ENCODE assay signal across 9 mouse cellular contexts in genomic region chr11:84429581-84429980, GRCm38 (mm10).
A peak's percentile ranks its signal among the peaks of the same experiment; 100 is the strongest.
DNase-seq lines count a peak whose midpoint lies in the region; ATAC-seq and TF ChIP-seq lines count a peak whose summit lies in the region.
"Had no signal": no experiment of that assay in that cellular context is flagged by ENCODE, and none has a peak within 500 bp of the region (broad histone marks: within the 10 kb centered on the region; RNA-seq: fewer than 3 reads in every experiment).

No protein-coding gene starts in this region.

- H3K27me3 ChIP-seq in forebrain, embryonic 11.5 days (ENCODE audit: control insufficient read depth, insufficient read depth, low read length) = no peaks in the 10 kb centered on the region
- H3K27me3 ChIP-seq in forebrain, embryonic 10.5 days (ENCODE audit: poor library complexity, severe bottlenecking) = no peaks in the 10 kb centered on the region
- H3K27me3 ChIP-seq in kidney, adult 2 months (replicated peaks; ENCODE audit: control insufficient read depth, insufficient read depth, low read length) = no peaks in the 10 kb centered on the region
- H3K27me3 ChIP-seq: limb, embryonic 15.5 days had no signal

- DNase-seq in forebrain, embryonic 11.5 days (ENCODE audit: low spot score) = no peak
- DNase-seq in forebrain, embryonic 10.5 days (ENCODE audit: extremely low spot score, low spot score) = no peak
- peak; percentile 67 for DNase-seq in A20 (ENCODE audit: low read depth, low spot score)
- peak; percentile 10 for DNase-seq in fibroblast of lung, adult 2 months (ENCODE audit: low read depth)
- DNase-seq in kidney, adult 2 months = peak; percentile 68
- peak; percentile 50 for DNase-seq in lung, postnatal 10 days
- DNase-seq in retina, postnatal 7 days (ENCODE audit: low read depth, low spot score) = peak; percentile 43

- H3K36me3 ChIP-seq in forebrain, embryonic 11.5 days (ENCODE audit: control insufficient read depth, insufficient read depth, low read length) = no peaks in the 10 kb centered on the region
- H3K36me3 ChIP-seq in forebrain, embryonic 10.5 days (replicated peaks) = peaks cover 7% of the 10 kb centered on the region
- H3K36me3 ChIP-seq in kidney, adult 2 months (ENCODE audit: control insufficient read depth, insufficient read depth, low read length) = no peaks in the 10 kb centered on the region
- H3K36me3 ChIP-seq: limb, embryonic 15.5 days had no signal

- H3K4me2 ChIP-seq in forebrain, embryonic 11.5 days (ENCODE audit: low read depth, low read length, severe bottlenecking) = no peak overlapping the region
- H3K4me2 ChIP-seq: limb, embryonic 15.5 days had no signal

- TF ChIP-seq CTCF in bone marrow macrophage, adult 2 months (IDR thresholded peaks at IDR 0.05; ENCODE audit: low read depth, low read length) = peak; percentile 29; the same call in 1 of the 2 replicates
- peak; percentile 61 for TF ChIP-seq CTCF in kidney, adult 2 months (conservative IDR thresholded peaks at IDR 0.05; ENCODE audit: insufficient read depth, insufficient read length, low read depth, low read length)

- no peak overlapping the region for H3K9ac ChIP-seq in forebrain, embryonic 11.5 days (ENCODE audit: low read length)
- H3K9ac ChIP-seq: limb, embryonic 15.5 days had no signal

- no peak overlapping the region for H3K27ac ChIP-seq in forebrain, embryonic 11.5 days (ENCODE audit: low read depth, low read length)
- no peak overlapping the region for H3K27ac ChIP-seq in forebrain, embryonic 10.5 days
- H3K27ac ChIP-seq in bone marrow macrophage, adult 2 months (ENCODE audit: insufficient read depth, low read depth, low read length) = no peak overlapping the region
- no peak overlapping the region for H3K27ac ChIP-seq in kidney, adult 2 months (ENCODE audit: insufficient read depth, low read depth, low read length)
- H3K27ac ChIP-seq: limb, embryonic 15.5 days had no signal

- no peaks in the 10 kb centered on the region for H3K9me3 ChIP-seq in forebrain, embryonic 11.5 days (ENCODE audit: control insufficient read depth, low read length)
- no peaks in the 10 kb centered on the region for H3K9me3 ChIP-seq in forebrain, embryonic 10.5 days
- H3K9me3 ChIP-seq: limb, embryonic 15.5 days had no signal

- TF ChIP-seq POLR2A in bone marrow macrophage, adult 2 months (IDR thresholded peaks at IDR 0.05; ENCODE audit: borderline replicate concordance, low read depth, low read length) = no peak
- TF ChIP-seq POLR2A in kidney, adult 2 months (IDR thresholded peaks at IDR 0.05; ENCODE audit: low read depth, low read length) = no peak

- H3K4me3 ChIP-seq in forebrain, embryonic 11.5 days (ENCODE audit: low read depth, low read length) = no peak overlapping the region
- H3K4me3 ChIP-seq in forebrain, embryonic 10.5 days = no peak overlapping the region
- no peak overlapping the region for H3K4me3 ChIP-seq in bone marrow macrophage, adult 2 months (ENCODE audit: insufficient read depth, low read length)
- H3K4me3 ChIP-seq in kidney, adult 2 months (ENCODE audit: insufficient read depth, low read depth, low read length) = no peak overlapping the region
- H3K4me3 ChIP-seq: limb, embryonic 15.5 days had no signal

- no peaks in the 10 kb centered on the region for H3K4me1 ChIP-seq in forebrain, embryonic 11.5 days (replicated peaks; ENCODE audit: control insufficient read depth, insufficient read depth, low read length)
- H3K4me1 ChIP-seq in forebrain, embryonic 10.5 days = peaks cover 24% of the 10 kb centered on the region
- H3K4me1 ChIP-seq in bone marrow macrophage, adult 2 months (ENCODE audit: control insufficient read depth, insufficient read depth, low read length) = no peaks in the 10 kb centered on the region
- H3K4me1 ChIP-seq in kidney, adult 2 months (ENCODE audit: control insufficient read depth, insufficient read depth, low read length) = peaks cover 16% of the 10 kb centered on the region; the same call in 1 of the 2 replicates

- ATAC-seq in forebrain, embryonic 11.5 days (replicated peaks; ENCODE audit: low FRiP score) = 0 out of 2 replicates have a peak, but pooled peaks have one; percentile 66

- WGBS in forebrain, embryonic 11.5 days = 42% methylated on average over 1 of the region's 1 CpGs
- WGBS in forebrain, embryonic 10.5 days = 64% methylated on average over 1 of the region's 1 CpGs
- WGBS in kidney, adult 2 months = 67% methylated on average over 1 of the region's 1 CpGs

Comparison
In these comparisons a context has a peak if more than half of its experiments do, and no peak if none do; other contexts are left out.
1. DNase-seq: peak in A20 (single experiment), fibroblast of lung, adult 2 months (single experiment), kidney, adult 2 months (single experiment), lung, postnatal 10 days (single experiment) and retina, postnatal 7 days (single experiment); none in forebrain, embryonic 11.5 days (single experiment) and forebrain, embryonic 10.5 days (single experiment).